Mouse (Mus musculus) lung, postnatal 14 days (tissue): ENCODE measurements around the gene Hmx1.

ENCODE experiments used
- DNase-seq: peaks from one replicate; pipeline ENCODE4 v3.0.0; 2021

Gene Hmx1

DNA sequence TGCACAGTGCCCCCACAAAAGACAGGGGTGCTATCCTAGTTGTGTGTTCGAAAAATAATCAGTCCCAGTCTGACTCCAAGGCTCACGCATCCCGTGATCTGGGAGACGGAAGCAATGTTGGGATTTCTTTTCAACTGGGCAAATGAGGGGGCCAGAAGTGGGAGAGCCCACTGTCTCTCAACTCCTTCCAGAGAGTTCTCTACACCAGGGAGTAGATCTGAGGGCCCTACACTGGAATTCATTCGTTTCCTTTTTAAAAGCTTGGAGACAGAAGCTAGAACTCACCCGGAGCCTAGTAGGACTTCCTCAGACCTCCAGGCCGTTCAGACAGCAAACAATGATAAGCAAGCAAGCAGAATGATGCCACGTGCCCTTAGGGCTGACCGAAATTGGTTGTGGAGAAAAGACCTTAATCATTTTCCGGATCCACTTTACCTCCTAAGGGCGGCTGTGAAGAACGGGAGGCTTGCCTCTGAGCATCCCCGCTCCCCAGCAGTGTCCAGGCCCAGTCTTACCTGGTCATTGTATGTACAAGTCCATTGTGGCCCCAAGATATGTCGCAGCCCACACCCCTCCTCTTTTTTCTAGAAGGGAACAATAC lies 9.5 kb downstream of the Hmx1 start:
- DNase-seq: no peak

DNA sequence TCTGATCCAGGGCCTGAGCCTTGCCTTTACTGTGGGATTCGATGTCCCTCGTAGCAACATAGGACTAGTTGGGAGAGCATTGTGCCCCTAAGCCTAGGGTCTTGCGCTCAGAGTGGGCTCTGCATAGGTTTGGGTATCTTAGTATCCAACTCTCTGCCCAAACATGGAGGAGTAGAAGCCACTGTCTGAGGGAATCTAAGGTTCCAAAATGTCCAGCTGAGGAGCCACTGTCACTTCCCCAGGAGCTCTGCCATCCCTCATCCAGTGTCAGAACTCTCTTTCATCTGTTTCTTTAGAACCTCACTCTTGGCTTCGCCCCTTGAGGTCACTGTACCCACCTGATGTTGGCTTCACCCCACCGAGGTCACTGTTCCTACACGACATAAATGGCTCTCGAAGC lies 10.2 kb downstream of the Hmx1 start:
- no peak for DNase-seq

DNA sequence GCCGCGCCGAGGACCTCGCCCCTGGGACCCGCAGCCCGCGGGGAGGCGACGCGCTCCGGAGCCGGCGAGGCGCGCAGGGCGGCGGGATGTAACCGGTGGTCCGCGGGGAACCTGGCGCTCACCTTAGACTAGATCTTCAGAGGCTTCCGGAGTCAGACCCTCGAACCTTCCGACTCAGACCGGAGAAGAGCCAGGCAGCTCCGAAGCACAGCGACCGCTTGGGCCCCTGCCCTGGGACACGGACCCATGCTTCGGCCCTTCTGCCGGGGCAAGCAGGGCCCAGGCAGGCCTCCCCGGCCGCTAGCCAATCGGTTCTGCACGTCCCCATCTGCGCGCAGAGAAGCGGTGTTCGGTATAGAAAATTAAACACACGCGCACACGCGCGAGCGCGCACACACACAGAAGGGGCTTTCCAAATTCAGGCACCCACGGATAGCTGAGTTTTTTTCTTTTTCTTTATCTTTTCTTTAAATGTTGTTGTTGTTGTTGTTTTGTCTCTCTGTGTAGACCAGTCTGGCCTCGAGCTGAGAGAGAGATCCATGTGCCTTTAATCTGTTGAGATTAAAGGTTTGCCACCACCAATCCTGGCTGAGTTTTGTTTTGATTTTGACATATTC lies 10.9 kb downstream of the Hmx1 start:
- DNase-seq: no peak

DNA sequence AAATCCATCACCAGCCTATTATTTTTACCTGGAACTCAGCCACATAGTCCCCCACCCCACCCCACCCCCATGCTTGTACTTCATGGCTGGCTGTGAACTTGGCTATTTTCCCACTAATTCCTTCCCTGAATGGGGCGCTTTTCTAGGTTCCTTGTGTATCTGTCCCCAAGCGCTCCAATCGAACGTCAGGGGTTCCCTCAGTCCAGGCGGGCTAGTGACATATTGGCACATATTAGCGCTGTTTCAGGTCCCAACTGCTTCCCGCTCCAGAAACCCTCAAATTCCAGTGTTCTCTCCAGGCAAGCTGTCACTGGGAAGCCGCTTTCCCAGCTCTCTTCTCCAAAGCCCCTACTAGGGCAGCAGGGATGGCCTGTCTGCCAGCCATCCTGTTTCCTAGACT lies 12.3 kb downstream of the Hmx1 start:
- DNase-seq: no peak

DNA sequence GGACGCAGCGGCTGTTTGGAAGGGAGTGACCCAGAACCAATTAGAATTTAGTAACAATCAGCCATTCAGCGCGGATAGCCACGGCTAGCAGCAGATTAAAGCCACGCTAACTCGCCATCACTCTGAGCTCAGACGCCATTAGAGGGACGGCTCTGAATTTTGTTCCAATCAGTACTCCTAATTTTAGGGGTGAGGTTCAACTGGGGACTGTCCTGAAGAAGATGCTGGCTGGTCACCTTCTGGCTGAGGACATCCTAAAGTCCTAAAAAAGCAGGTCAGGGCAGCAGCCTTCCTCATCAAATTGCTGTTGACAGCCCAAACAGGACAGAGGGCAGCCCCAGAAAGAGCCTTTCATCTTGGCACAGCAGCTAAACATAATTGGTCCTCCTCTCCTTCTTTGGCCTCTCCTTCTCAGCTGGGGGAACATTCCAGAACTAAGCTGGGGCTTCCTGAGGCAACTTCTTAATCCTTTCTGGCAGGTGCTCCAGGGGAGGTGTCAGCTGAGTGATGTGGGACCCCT lies 18.6 kb downstream of the Hmx1 start:
- no peak for DNase-seq

DNA sequence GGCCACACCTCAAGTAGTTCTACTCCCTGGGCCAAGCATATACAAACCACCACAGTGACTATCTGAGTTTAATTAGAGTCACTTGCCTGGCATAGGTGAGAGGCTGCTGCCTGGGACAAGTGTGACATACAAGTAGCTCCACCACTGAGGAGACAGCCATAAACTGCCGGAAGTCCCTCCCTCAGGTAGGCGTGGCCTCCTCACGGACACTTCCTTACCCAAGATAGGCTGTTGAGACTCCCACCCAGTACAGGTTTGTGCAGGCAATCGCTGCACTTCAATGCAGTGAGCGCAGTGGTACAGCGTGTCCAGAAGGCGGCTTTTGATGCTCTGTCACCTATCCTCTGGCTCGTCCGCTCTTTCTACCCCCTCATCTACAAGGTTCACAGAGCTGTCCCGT lies 22.1 kb downstream of the Hmx1 start:
- no peak for DNase-seq

DNA sequence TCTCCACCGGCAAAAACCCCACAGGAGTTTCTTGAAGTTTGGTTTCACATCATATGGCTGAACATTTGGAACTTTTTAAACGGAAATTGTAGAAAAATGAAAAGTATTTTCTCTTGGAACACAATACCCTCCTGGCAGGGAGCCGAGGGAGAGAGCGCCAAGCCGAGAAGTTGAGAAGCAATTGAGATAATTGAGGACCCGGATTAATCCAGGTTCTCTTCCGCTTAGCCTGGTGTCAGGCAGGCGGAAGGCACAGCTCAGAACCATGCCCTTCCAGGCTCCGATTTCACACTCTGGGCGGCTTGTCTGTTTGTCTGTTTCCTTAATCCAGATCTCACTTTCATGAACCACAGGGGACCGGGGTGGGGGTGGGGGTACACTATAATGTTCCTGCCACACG lies 23.9 kb downstream of the Hmx1 start:
- no peak for DNase-seq

DNA sequence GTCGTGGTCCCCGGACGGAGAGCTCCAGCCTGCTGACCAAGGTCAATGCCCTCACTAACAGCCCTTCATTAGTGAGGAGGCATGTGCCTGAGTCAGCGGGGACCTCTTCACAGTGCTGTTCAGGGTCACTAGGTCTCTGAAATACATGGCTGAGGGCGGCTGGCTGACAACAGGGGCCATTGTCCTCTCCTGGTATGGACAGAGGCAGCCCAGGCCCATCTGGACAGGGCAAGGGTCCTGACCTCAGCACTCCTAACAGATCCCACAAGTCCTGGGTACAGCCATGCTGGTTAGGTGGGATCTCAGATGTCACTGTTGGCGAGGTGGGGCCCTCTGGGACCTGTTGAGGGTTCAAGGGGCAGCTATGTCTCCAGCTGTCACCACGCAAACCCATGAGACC lies 28.8 kb downstream of the Hmx1 start:
- no peak for DNase-seq

DNA sequence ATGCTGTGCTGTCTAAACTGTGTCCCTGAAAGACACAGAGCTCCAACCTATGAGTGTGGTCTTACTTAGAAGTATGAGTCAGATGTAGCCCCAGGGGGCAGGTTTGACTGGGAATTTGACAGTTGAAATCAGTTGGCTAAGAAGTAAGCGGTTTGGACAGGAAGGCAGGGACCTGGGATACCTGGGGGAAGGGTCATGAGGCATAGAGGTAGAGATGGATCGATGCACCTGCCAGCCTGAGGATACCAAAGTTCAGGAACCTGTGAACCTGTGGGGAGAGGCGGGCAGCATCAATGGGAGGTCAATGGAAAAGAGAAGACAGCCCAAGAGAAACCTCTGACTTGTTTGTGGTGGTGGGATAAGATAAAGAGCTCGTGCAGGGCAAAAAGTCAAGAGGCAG lies 32.7 kb downstream of the Hmx1 start:
- DNase-seq: no peak

DNA sequence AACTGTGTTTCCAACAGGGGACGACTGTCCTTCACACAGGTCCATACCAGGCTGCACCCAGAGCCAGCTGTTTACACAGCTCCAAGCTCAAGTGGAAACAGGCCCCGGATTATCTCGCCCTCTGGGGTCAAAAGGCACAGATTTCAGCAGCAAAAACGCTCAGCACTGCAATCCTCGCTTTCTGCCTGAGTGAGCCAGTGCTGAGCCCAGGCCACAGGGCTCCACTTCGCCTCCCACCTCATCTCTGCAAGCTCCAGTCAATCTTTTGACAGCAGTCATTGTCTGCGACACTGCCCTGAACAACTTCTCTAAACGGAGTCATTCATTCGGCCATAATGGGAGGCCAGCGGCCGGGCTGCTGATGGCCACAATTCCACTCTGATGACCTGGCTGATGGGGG lies 36.3 kb downstream of the Hmx1 start:
- DNase-seq: no peak

DNA sequence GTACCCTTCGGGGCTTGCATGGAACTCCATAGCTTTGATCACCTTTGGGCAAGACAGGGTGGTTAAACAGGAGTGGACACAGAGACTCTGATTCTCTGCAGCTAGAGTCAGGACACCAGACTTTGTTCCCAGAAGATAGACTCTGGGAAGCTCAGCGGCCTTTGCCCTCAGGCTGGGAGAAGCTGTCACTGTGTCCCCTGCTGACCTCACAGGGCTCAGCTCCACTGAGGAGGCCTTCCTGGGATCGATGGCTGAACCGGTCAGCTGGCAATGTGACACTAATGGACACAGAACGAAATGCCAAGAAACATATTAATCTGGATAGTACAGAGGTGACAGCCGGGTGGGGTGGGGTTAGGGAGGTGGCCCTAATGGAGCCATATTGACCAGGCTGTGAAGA lies 39.0 kb downstream of the Hmx1 start:
- DNase-seq: no peak

DNA sequence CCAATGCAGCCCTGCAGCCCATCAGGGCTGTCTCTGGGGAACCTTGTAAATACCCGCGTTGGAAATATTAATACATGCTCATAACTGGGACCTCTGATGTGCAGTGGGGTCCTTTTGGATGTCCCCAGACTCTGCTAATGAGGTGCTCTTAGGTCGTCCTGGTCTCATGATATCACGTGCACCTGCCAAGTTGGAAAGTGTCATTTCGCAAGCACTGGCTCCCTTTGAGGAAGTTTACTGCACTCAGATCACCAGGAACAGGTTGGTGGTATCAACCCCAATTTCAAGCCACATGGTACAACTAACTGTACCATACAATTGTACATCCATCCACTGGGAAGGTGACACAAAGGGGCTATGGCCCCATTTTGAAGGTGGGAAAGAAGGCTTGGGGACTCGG lies 39.5 kb downstream of the Hmx1 start:
- no peak for DNase-seq

DNA sequence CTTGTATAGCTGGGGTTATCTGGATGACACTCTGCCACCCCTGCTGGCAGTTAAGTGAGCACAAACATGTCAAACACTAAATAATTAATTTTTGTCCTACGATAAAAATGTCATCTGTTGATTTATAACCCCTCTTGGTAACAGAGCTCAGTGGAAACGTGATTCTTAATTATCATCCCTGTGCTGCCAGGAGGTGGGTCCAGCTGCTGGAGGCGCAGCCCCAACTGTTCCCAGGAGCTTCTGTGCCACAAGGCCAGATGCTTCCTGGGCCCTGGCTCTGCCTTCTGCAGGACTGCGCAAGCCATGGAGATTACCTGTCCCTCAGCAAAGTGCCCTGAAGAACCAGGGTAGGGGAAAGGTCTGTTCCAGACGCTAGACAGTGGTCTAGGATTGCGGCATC lies 43.2 kb downstream of the Hmx1 start:
- no peak for DNase-seq

DNA sequence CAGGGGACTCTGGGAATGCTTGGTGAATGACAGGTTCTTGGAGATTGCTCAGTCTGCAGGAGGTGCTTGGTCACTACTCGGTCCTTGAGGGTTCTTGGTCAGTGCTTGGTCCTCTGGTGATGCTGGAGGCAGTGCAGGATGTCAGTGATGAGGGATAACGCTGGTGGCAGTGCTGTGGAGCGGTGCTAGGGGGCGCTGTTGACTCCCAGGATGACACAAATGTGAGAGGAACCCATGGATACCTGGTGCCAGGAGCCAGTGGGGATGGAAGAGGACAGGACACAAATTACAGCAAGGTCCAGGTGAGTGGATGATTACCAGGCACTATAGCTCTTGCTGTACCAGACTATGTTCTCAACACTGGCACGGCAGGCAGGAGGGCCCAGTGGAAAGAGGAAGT lies 45.1 kb downstream of the Hmx1 start:
- DNase-seq: no peak

DNA sequence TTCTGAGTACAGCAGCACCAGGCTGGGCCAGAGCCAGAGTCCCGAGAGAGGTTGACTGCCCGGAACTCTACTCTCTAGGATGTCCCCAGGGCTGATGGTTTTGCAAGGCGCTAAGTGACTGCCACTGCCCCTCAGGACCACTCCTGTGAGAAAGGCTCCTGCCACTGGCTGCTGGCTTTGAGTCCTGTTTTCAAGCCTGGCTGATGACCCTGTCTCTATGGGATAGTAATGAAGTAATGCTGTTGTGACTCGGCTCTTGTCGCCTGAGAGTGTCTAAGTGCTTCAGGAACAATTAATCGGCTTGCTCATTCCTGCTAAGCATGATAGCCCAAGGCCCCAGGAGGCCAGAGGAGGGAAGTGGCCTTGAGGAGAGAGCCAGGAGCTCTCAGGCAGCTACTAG lies 45.8 kb downstream of the Hmx1 start:
- no peak for DNase-seq

DNA sequence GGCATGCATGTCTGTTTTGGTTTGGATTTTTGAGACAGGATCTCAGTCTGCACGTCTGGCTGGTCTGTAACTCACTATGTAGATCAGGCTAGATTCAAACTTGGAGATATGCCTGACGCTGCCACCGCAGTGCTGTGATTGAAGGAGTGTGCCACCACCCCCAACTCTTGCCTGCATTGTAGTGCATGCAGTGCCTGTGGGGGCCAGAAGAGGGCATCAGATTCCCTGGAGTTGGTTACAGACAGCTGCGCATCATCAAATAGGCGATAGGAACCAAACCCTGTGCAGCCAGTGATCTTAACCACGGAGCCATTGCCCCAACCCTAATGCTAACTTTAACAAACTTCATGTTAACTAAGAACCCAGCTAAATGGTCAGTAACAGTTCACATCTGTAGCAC lies 49.9 kb downstream of the Hmx1 start:
- DNase-seq: no peak

DNA sequence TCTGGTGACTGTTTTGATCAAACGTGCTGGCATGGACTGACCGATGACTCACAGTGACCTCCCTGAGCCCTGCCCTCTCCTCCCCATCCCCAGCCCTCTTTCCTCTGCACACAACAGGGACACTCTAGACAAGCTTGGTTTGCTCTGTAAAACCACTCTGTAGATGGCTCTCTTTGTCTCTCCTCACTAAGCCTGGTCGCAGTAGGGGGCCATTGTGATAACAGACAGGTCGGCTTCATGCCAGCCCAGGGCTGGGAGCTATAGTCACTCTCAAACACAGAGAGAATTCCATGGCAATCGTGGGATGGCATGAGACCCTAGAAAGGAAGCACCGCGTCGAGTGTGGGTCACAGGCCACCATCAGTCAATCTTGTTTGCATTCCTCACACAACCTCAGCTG lies 51.6 kb downstream of the Hmx1 start:
- no peak for DNase-seq

DNA sequence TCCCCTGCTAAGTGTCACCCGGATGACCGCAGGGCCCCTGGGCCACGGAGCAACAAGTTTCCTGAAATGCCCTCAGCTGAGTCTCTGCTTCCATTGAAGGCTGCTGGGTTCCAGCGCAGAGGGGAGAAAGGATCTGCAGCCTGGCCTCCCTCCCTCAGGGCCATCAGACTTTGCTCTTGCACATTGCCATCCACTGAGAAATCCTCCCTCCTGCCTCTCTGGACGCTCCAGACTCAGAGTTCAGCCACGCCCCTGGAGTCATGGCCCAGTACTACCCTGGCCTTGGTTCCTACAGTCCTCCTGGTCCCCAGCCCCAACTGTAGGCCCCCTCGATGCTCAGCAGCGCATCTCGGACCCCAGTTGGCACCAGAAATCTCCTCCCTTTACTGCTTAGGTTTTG lies 52.5 kb downstream of the Hmx1 start:
- no peak for DNase-seq

DNA sequence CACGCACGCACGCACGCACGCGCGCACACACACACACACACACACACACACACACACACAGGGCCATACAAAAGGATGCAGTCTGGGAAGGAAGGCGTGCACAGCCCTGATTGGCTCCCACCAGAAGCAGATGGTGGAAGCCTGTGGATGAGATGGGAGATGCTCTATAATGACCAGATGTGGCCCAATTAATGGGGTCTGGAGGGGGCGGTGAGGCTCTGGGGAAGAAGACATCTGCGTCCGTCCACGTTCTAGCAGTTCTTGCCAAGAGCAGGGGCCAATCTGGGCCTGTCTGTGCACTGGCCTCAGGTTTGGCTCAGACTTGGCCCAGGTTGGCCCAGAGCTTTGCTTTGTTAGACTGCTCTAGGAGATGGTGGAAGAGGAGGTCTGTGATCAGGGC lies 55.8 kb downstream of the Hmx1 start:
- DNase-seq: no peak

DNA sequence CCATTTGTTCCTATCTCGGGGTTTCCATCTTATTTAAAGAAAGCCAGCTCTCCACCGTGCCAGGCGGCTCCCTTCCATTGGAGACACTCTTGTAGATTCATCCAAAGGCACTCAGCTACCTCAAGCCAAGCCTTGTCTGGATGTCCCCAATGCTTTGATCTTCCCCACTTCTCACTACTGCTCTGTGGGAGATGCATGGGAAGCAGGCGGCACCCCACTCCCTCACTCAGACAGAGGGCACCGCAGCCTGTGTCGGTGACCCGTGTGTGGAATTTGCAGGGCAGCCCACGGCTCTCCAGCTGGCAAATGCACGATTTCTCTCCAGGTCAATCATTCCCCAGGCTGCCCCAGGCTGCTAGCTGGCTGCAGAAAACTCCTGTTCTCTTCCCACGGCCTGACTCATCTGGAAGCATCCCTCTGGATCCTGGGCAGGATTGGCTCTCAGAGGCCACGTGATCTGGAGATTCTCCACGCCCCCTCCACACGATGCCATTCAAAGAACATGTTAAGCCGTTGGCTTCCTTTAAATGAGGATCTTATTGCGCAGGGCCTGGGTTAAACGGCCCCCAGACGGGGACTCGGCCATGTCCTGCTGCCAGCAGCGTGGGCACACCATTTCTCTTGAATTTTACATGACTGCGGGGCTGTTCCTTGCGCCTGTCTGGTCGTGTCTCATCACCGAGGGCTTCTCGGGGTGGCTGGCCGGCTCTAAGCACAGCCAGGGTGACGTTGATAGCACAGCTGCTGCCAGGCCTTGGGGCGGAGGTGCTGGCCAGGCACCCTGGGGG lies 58.9 kb downstream of the Hmx1 start:
- no peak for DNase-seq
